Mouse (Mus musculus) cerebellum, postnatal 14 days (tissue): ENCODE measurements around the gene Bbof1.

ENCODE experiments used
- DNase-seq, 2 experiments: peaks; one replicate each; pipeline ENCODE4 v3.0.0; 2021; ENCODE audit warnings: mixed read lengths in 2 of 2

Bbof1 gene

GRCm38 (mm10) chr12:84400653-84401052 is 8.2 kb upstream of the Bbof1 start:
- DNase-seq: no peak

GRCm38 (mm10) chr12:84402923-84403322 is 5.9 kb upstream of the Bbof1 start:
- no peak for DNase-seq

- no peak for DNase-seq
These were observed 4.3 kb upstream of the Bbof1 start for GRCm38 (mm10) chr12:84404541-84404940.

DNA sequence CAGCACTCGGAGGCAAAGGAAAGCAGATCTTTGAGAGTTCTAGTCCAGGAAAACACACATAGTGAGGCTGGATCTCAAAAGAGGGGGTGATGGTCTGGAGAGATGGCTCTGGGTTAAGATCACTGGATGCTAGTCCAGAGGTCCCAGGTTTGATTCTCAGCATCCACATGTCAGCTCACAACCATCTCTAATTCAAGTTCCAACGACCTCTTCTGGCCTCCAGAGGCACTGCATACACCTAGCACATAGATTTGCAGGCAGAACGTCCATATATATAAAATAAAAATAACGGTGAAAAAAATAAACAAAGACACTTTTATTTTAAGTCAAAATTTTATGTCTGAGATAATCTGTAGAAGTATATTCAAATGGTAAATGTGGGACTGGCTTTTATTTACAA is 1.6 kb upstream of the Bbof1 start:
- peak in 1 of 2 experiments; percentile 16 for DNase-seq

GRCm38 (mm10) chr12:84407874-84408818 is 725 bp upstream of the Bbof1 start:
- DNase-seq: peak; percentile 36 to 40

DNA sequence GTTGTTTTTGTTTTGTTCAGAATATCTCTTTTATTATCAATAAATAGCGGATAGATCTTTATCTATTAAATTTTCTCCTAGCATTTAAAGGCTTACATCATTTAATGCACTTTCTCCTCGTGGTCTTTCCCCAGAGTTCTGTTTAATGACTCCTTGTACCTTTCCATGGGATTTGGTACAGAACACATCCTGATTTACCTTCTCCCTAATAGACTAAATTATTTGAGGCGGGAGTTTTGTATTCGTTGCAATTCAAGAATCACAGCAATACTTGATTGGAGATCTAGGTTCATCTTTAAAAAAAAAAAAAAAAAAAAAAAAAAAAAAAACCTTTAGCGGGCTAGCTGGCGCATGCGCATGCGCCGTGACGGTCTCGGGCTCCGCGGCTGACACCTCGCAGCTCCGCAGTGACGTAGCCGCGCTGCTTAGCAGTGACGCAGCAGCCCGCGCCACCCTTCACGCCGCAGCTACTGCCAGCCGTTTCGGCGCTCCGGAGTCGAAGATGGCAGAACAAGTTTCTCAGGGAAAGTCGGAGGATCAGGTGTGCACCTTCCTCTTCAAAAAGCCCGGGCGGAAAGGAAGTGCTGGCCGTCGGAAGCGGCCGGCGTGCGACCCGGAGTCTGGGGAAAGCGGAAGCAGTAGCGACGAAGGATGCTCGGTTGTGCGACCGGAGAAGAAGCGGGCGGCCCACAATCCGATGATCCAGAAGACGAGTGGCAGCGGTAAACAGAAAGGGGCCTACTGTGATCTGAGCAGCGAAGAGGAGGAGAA is 8.1 kb downstream of the Bbof1 start, which contains the start of gene Rnf113a2:
Gene Rnf113a2 (plus strand): TSS at position 363 of the 771 bp plus-strand sequence.
- peak; percentile 90 for DNase-seq

- DNase-seq: no peak
These were observed 8.7 kb downstream of the Bbof1 start for GRCm38 (mm10) chr12:84417605-84417922.

DNA sequence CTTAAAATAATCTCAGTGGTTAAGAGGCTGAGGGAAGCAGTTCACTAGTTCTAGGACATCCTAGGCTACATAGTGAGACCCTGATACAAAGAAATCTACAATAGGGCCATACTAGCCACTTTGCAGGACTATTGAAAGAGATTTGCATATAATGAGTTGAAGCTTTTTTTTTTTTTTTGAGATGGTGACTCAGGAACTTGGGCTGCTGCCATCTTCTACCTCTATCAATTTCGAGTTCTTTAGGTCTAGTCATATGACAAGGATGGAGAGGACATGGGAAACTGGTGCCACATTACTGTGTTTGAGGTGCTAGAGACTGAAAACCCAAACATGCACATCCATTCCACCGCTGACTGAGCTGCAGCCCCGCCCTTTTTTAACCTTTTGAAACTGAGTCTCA is 15.1 kb downstream of the Bbof1 start:
- DNase-seq: no peak

DNA sequence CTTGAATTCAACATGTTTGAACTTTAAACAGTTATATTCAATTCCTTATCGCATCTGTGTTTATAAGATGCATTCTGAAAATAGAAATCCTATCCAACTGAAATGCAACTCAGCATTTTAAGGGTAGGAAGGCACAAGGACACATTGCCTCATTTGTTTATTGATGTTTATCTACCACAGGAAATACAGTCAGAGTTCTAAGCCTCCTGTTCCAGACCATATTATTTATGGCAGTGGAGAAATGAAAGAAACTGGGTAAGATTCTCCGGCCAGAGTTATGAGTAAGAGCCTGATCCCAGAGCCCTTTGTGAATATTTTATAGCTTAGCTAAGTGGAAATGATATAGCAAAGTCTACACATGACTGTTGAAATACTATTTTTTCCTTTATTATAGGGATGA is 21.0 kb downstream of the Bbof1 start:
- DNase-seq: no peak

GRCm38 (mm10) chr12:84438697-84439096 is 29.8 kb downstream of the Bbof1 start:
- DNase-seq: no peak

- no peak for DNase-seq
These were observed 33.7 kb downstream of the Bbof1 start for GRCm38 (mm10) chr12:84442526-84442925.

GRCm38 (mm10) chr12:84447386-84447785 is 38.5 kb downstream of the Bbof1 start:
- no peak for DNase-seq

DNA sequence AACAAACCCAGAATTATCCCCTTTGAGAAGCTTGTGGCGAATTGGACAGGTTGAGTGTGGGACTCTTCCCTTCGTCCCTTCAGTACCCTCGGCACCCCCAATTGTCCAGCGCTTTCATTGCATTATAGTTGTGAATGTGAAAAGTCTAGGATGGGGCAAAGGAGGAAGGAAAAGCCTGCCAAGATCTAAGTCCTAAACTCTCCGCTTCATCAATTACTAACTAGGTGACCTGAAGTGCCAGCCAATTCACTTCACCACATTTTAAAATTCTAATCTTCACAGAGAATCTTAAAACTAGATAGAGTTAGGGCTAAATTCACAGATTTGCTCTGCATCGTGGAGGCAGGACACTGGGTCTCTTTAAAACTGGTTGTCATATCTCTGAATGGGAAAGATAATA is 39.3 kb downstream of the Bbof1 start:
- no peak for DNase-seq

GRCm38 (mm10) chr12:84449887-84450286 is 41.0 kb downstream of the Bbof1 start:
- DNase-seq: no peak

DNA sequence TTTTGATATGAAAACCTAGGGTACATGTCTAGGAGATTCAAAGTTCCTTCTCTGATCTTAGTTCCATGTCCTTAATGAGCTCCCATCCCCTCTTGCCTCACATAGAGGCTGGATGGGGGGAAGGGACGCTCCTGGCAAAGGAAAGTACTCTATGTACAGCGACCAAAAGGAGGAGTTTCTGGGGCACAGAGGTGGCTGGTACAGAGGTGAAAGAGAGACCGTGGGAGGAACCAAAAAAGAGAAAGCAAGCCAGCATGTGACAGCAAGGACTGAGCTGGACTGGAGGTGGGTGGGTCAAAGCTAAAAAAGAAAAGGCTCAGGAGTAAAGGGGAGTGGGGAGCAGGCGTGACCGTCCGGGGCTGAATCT is 41.5 kb downstream of the Bbof1 start:
- no peak for DNase-seq

DNA sequence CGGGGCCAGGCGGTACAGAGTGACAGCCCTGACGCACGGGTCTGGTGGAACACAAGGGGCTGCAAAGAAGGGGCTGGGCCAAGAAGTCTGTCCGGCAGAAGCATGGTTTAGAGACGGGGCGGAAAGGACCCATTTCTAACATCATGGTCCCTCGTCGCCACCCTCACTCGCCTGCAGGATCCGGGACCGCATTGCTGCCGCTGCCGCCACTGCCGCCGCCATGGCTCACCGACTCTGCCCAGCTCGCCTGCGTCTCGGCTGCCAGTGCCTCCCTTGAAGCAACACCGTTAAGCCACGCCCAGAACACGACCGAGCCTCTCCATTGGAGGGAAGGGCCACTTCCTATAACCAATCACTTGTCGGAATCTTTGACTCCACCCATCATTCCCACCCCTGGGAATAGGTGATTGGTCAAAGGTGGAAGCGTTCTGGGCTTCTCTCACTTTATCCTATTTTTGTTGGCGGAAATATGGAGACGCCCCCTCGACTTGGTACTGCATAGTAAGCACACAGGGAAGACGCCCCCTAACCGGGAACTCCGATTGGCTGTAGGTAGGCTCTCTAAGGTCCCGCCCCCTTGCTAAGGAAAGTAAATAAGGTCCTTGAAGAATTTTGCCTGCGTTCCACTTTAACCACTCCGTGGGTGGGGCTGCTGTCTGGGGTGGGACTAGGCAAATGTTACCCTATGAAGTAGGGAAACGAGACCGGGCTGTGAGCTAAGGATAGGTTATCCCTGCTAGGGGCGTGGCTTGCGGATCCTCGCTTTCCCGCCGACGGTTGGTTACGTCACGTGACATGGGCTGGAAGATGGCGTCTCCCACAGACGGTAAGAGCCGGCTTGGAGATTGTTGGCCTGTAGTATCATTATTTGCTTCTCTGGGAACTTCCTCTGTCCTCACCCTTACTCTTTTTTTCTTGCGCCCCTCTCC is 42.1 kb downstream of the Bbof1 start, which contains the start of the genes Aldh6a1 and Lin52:
Gene Aldh6a1 (minus strand): TSS at position 287 of the 929 bp plus-strand sequence.
Gene Lin52 (plus strand): TSS at position 705 of the 929 bp plus-strand sequence.
- peak; percentile 96 for DNase-seq

DNA sequence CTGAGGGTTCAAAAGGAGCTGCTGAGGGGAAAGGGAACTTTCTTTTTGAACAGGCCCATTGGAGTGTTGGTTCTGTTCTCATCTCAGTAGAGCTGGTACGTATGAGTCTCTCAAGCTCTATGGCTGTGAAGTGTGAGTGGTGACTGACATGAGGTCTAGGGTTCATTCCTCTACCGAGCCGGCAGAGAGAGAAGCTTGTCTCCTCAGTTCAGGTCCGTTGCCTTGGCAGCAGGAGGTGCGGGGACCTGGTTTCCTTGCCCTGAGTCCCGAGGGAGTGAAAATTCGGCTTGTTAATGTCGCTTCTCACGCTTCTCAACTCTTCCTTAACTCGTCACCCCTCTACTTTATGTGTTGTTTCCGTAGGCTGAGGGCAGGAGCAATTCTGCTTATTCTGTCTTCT is 42.9 kb downstream of the Bbof1 start:
- DNase-seq: peak in 1 of 2 experiments; percentile 24

DNA sequence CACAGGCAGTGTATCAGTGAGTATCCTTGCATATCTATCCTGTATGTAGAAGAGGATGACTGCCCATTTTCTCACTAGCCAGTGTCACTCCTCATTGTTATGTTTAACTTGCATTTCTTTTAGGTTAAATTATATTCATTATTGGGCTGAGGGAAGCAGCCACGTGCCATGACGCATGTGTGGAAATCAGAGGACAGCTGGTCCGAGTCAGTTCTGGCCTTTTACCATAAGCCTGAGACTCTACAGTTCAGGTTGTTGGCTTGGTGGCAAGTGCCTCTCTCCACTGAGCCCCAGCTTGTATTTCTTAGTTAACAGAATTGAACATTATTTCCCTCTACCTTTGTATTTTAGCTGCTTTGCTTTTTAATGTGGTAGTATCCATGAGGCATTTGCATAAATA is 48.0 kb downstream of the Bbof1 start:
- peak; percentile 9 to 36 for DNase-seq

DNA sequence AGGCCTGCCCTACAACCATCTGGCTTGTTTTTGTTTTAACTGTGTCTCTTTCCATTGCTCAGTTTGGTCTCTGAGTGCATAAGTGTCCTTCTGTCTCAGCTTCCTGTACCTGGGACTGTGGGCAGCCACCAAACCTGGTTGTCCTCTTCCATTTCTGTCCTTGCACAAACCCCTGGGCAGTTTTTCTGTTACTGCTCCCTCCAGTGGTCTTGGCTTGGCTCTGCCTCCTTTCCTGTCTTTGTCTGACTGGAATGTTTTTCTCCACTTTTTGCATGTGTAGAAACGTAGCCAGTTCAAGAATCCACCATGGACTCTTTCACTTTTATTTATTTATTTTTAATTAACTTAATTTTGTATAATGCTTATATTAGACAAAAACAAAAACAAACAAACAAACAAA is 51.0 kb downstream of the Bbof1 start:
- DNase-seq: no peak

GRCm38 (mm10) chr12:84461416-84461815 is 52.5 kb downstream of the Bbof1 start:
- DNase-seq: no peak

GRCm38 (mm10) chr12:84462856-84463255 is 54.0 kb downstream of the Bbof1 start:
- DNase-seq: no peak

DNA sequence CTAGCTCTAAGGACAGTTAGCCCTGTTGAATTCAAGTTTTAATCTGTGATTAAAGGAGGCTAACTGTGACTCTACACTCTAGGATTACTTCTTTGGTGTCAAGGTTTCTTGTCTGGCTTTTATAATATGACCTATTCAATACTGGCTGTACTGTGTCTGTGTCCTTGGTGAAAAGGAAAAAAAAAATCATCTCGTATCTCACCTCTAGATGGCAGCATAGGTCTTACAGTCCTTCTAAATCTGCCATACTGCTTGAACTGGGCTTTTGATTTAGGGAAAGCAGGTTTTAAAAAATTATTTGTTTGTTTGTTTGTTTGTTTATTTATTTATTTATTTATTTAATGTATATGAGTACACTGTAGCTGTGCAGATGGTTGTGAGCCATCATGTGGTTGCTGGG is 59.8 kb downstream of the Bbof1 start:
- DNase-seq: peak in 1 of 2 experiments; percentile 60

DNA sequence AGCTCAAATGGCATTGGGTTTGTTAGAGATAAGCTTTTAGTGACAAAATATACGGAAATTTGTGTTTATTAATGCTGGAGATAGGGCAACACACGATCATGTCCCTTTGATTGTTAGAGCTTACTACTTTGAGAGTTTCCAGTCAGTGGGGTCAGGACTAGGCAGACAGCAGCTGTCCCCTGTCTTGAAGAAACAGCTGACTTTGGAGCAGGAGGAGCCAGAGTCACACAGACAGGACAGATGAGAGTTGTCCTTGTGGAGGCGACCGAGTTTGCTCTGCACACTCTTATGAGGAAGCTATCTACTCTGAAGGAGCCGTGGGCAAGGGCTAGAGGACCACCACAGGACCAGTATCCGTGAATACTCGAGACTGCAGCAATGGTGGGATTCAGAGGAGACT is 70.1 kb downstream of the Bbof1 start:
- no peak for DNase-seq
